Mouse (Mus musculus): ENCODE data around the gene Dgkh.
A peak's percentile ranks its signal among the peaks of the same experiment; 100 is the strongest.
"Not testable (repeated sequence)": the region's sequence is repeated elsewhere in the genome, so short reads cannot be mapped to it uniquely, and the experiment has no call there.

Dgkh gene

DNA sequence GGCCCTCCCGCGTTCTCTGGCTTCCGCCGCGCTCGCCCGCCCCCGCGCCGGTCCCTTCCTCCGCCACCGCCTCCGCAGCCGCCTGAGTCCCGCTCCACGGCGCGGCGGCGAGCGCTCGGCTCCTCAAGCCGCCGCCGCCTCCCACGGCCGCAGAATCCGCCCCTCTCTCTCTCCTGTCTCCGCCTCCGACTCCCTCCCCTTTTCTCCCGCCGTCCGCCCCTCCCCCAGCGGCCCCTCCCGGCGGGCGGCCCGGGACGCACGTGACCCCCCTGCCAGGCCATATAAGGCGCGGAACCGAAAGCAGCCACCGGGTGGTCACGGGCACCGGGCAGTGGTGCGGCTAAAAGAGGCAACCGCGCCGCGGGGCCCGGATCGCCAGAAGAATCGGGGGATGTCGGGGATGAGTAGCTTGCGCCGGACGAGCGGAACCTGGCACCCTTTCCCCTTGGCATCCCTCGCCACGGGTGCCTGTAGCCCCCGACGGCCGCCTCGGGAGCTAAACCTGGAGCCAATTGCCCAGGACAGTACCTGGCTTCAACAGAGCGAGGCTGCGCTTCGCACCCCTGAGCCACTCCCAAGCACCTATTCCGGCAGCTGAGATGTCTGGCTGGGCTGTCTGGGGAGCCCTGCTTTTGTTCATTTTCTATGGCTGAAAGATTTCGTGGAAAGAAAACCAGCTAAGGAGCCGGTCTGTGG lies at the start of gene Dgkh:
Gene Dgkh, minus strand, starts transcription at position 160 of the 696 bp plus-strand sequence.
- peak; percentile 94 to 96 for DNase-seq

DNA sequence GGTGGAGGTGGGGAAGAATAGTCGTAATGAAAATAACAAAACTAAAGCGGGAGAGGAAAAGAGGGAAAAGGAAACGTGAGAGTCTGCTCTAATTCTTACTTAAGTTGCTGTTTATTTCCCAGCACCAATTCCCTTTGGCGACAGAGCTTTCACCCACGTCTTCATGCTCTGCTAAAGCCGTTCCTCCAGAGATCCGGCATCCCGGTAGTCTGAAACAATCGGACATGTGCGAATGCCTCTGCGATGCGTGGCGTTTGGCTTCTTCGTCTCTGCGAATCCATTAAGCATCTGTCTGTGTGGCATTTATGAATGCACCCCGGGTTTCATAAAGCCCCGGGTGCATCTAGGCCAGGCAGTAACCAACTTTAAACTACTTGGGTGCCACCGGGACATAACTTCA lies 44.6 kb upstream of the Dgkh start:
- DNase-seq: no peak

DNA sequence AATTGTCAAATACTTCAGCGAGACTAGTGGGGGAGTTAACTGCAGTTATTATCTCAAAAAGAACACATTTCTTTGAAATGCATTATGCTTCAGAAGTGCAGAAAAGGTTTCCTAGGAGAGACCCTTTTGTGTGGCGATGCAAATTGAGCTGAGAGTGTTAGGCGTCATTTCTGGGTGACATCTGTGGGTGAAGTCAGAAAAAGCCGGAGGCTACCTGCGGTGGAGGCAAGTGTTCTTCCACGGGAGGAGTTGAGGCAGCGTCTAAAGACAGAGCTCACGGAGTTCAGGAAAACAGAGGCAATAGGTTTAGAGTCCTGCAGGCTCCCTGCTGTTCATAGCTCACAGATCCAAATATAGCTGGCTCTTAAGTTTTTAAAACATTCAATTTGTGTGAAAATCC lies 44.1 kb upstream of the Dgkh start:
- DNase-seq: no peak

DNA sequence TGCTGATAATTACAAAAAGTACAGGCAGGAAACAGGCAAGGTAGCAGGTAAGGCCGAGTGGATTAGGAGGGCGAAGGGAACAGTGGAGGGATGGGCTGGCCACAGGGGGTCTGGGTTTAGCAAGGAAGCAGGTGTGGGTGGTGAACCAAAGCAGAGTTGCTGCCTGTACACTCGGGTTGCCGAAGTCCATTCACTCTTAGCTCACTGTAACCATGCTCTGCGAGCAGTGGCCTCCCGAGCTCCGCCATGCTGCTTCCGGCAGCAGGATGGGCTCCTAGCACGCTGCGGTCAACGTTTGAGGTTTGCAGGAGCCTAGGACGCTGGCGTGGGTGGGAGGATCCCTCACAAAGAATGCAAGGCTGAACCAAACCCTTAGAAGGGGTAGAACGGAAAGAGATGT lies 43.1 kb upstream of the Dgkh start:
- DNase-seq: no peak

DNA sequence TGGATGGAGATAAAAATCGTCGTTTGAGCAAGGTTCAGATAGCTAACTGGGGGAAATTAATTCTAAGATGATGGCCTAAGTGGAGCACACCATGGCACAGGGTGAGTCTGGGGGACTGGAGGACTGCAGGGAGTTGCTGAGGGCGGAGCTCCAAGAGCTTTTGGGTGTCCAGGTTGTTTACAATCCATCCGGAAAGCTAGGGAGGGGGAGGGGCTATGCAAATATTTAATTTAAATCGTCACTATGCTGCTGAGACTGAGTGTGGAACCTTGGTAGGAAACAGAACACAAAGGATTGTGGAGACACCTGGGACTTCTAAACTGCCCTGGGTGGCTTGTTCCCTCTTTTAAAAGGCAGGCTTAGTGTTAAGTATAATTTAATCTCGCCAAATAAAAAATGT lies 42.6 kb upstream of the Dgkh start:
- DNase-seq: no peak

DNA sequence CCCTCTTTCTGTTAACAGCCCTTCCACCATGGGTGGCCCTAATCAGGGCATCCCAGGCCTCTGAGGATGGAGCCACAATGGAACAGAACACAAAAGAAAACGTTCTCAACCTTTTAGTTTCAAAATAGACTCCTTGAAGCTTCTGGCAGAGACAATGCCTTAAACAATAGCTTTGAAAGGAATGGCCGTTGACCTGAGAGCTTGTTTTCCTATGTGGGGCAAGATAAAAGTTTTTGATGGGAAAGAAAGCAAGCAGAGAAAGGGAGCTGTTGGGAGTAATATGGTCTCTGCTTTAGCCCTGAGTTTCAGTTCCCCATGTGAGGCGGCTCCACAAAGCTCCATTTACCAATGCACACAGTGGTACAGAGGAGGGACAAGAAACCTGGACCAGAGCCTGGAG lies 37.9 kb upstream of the Dgkh start:
- no peak for DNase-seq

DNA sequence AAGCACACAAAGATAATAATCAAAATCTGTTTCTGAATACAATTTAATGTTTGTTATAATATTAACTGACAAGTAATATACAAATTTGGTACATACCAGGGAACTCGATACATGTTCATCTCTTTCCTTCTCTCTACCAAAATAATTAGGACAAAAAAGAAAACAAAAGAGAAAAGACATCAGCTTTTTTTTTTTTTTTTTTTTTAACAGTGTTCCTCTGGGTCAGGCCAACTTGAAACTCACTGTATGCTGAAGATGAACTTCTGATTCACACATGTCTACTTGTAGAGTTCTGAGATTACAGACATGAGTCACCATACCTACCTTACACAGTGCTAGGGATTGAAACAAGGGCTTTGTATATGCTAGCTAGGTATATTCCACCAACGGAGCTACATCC lies 28.5 kb upstream of the Dgkh start:
- no peak for DNase-seq

DNA sequence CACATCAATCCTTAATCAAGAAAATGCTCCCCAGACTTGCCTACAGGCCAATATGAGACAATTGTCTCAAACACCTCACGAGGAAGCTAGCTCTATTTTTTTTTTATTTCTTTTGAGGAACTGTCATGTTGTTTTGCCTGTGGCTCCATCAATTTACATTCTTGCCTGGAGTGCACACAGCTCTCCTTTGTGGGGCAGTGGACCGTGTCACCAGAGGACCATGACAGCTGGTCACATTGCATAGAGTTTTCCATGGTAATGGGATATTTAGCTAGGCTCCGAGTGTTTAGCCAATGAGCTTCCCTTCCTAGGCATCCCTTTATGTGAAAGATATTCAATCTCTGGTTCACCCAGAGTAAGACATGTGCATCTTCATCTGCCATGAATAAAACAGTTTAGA lies 26.9 kb upstream of the Dgkh start:
- no peak for DNase-seq

DNA sequence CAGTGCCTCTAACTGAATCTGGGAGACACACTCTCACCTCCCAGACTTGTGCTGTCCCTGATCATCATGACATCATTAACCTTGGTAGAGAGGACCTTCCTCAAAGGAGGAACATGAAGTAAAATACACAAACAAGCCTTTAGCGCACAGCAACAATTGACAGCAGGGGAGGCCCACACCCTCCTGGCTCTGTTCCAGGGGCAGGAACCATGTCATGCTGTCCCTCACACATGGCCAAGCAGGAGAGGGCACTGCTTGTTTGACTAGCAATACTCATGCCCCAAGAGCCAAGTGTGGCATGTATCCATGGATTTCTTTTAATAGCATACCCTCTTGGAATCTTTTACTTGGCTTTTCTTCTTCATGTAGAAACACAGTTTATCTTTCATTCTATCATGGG lies 22.7 kb upstream of the Dgkh start:
- DNase-seq: peak; percentile 2 to 59

DNA sequence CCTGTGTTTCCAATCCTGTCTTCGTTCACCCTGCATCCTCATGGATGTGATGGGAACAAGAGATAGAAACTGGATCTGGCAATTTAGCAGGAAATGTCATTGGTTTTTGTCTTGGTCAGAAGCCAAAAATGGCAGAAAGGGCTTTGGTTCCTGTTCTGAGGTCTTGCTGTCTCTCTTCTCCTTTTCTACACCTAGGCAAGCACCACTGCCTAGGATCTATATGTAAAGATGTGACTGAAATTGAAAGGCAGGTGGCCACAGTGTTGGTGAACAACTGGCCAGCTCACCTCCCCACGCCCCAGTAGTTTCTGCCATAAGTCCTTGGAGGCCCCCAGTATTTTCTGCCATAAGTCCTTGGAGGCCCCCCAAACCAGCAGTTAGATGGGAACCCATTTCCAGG lies 16.1 kb upstream of the Dgkh start:
- no peak for DNase-seq

DNA sequence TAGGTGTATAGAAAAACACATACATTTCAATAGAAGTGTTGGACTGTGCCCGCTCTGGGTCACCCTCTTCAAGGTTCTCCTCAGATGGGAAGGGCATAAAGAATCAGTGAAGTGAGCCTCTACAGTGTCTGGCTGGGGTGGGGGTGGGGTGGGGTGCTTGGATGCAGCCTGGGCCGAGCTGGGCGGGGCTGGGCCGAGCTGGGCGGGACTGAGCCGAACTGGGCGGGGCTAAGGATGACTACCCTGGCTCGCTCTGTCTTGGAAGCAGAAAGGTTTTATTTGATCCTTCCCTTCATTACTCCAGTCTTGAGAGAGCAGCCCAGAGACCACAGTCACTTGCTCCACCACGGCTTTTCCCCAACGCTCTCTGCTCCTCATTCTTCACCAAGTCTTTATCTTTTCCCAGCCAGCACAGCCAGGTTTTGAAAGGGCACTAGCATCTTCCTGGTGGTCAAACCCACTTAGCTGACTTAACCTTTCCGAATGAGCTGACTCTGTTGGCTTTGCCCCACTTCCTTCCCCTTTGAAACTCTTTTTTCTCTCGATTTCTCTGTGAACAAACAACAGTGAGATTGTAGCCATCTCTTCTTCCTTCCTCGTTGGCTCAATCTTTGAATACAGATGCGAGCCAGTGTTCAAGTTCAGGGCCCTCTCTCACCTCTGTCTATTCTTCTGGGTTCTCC lies 15.5 kb upstream of the Dgkh start:
- no peak for DNase-seq

DNA sequence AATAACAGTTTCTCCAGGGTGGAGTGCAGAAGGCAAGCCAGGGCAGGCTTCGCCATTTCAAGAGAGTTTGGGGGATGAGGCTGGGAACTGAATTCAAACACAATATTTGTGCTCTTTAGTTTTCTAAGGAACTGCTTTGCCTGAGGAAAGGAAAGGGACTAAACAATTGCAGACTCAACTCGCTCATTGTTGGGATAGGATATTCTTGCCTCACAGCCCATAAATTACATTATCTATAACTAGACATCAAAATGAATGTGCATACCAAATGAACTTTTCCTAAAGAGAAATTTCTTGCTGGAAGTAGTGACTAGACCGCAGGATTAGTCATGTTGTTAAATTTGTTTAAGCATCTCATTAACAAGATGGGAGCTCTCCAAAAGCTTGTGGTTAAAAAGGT lies 14.9 kb upstream of the Dgkh start:
- DNase-seq: no peak

DNA sequence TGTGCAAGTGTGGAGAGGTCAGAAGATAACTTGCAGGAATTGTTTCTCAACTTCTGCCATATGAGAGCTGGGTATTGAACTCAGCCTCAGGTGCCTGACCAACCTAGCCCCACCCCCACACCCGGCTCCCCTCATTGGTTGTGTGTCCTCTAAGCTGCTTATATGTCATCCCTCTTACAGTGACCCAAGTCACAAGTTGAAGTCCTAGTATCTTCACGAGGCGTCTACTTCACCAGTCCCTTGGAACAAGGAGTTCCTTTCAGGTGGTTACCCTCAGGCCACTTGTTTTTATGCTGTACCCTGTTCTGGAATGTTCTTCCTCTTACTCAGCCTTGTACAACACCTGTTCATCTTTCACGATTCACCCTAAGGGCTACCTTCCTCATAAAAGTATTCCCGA lies 2.0 kb upstream of the Dgkh start:
- peak; percentile 4 to 17 for DNase-seq

DNA sequence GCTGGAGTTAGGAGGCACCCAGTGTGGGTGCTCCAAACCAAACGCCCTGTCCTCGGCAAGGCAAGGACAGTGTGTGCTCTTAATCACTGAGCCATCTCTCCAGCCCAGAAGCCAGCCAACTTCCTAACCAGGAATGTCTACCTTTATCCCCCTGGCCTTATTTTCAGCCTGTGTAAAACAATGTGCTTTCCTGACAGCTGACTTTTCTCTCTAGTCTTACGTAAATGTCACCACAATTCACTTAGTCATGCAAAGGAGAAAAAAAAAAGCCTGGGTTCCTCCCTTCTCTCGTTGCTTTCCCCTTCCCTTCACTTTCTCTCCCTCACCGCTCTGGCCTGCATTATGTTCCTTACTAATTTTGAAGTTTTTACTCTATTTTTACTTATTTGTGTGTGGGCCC lies 1.6 kb upstream of the Dgkh start:
- peak; percentile 41 to 46 for DNase-seq

DNA sequence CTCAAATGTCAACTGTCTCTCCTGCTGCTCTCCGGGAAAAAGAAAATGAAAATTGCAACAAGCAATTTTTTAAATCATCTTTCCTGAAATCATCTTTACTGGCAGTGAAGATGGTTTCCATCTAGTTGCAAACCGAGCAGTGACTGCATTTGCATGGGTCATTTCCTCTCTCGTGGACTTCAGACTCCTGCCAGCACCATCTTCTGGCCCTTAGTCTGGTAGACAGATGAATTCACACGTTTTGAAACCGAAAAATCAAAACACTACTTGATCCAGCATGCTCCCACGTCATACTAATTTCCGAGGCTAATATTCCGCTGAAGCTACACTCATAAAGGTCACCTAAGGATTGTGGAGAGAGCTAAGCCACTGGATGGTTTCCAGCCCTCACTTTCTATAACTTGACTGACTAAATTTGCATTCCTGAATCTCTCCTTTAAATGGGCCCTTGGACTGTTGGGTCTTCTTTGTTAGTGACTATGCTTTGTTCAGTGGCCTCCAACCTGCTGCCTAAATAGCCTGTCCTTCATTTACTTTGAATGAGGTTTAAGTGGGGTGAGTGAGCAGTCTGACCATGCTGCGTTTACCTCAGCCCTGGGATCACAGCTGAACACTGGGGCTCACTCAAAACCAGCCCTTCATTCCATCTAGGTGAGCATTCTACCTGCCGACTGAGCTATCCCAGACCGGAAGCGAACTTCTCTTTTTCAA lies 945 bp upstream of the Dgkh start:
- DNase-seq: peak; percentile 61 to 70

DNA sequence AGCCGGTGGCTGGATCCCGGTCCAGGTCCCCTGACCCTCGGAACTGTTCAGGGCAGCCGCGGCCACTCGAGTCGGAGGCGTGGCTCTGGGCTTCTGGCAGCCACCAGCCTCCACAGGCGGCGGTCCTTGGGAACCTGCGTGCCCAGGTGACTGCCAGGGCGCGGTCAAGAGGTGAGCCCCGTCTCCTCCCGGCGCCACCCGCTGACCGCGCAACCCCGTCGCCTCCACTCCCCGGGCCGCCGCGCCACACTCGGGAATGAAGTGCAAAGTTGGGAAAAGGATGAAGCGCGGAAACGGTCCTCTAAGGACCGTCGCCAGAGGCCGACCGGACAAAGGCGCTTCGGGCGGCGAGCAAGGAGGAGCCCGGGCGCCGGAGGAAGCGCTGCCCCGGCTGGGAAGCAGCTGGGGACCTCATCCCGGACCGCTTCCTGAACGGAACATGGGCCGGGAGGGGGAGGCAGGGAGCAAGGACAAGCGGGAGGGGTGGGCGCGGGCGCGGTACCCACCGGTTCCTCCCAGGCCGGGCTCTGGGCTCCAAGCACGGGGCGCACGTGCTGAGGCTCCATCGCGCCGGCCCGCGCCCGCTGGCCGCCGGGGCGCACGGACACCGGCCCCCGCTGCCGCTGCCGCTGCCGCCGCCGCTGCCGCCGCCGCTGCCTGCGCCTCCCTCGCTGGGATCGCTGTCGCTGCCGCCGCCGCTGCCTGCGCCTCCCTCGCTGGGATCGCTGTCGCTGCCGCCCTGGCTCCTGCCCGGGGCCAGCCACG lies 542 bp downstream of the Dgkh start:
- DNase-seq: peak; percentile 79 to 82

DNA sequence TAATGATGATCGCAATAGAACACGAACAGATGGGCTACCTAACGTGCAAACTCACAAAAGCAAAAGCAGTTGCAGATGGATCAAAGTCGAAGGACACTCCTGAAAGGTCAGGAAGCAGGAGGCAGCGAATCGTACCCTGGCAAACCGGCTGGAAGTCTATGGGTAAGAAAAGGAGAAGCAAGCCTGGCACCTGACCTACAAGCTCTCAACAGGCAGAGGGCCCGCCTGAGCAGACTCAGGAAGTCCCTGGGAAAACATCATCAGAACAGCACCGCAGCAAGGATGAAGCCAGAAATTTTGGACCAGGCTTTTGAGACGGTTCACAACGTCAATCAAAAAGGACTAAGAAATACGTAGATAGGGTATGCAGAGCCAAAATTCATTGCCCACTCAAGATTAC lies 1.3 kb downstream of the Dgkh start:
- DNase-seq: peak; percentile 61 to 65

DNA sequence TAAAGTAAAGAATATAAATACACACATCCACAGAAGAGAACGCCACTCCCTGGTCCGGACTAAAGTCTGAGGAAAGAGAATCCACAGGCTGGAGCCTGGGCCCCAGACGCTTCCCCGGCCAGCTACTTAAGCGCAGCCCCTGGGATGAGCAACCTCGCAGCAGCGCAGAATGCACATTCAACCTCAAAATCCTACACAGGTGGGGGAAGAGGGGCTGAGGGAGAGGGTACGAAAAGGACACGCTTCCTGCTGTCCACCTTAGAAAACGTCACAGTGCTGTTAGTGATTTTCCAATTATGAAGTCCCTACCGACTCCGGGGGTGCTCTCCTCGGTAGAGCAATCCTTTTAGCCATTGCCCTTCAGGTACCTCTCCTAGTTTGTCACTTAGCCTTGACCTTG lies 6.6 kb downstream of the Dgkh start:
- no peak for DNase-seq

DNA sequence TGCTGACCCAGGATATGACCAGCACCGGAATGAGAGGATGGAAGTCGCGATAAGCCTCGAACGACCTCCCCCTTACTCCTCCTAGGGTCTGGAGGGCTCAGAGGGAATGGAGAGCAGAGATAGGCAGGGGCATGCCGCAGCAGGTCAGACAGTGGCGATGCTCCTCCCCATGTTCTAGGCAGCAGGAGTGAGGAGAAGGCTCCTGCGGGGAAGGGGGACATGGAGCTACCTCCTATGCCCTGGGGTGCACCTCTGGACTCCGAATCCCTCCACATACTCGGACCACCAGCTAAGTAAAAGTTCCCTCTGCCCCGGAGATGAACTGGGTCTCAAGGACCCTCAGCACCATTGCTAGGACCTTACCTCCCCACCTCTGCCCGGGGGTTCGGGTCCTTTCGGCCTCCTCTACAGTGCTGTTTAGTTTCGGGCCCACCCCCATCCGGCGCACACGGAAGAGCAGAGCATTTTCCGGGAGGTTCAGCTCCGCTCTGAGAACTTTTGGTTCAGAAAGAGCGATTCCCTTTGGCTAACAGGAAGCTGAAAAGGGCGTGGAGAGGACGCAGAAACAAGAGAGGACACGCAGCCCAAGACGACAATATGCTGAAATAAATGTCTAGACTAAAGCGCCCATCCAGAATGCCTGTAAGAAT lies 7.1 kb downstream of the Dgkh start:
- peak; percentile 38 for DNase-seq

DNA sequence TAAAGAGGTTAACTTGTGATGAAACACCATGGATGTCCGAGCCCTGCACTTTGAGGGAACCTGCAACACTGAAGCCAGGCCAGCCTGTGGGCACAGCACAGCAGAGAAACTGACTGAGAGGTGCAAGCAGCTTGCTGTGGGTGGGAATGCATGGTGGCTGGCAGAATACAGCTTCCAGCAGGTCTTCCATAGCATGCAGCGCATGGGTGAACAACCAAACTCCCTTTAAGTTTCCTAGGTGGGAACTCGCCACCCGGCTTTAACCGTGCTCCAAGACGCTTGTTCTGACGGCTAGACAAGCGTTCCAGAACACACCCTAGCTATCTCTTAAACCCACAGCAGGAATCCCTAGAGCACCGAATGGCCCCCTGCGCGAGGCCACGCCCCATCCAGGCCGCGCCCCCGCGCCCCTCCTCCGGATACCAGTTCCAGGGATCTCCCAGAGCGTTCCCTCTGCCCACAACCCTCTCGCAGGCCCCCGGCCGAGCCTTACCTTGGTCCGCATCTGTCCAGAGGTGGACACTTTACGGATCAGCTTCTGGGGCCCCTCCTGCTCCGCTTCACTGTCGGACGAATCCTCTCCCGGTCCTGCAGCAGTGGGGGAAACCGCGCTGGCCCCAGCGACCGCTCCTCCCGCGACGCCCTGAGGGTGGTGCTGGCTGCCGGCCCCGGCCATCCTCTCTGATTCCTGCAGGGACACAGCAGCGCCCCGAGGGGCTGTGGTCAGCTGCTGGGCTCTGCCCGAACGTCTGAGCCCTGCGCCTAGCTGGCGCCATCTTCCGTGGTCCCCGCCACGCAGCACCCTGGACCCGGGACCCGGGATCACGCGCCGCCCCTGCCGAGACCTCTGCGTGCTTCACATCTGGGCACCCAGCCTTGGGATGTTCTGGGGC lies 7.9 kb downstream of the Dgkh start:
- peak; percentile 50 to 75 for DNase-seq

DNA sequence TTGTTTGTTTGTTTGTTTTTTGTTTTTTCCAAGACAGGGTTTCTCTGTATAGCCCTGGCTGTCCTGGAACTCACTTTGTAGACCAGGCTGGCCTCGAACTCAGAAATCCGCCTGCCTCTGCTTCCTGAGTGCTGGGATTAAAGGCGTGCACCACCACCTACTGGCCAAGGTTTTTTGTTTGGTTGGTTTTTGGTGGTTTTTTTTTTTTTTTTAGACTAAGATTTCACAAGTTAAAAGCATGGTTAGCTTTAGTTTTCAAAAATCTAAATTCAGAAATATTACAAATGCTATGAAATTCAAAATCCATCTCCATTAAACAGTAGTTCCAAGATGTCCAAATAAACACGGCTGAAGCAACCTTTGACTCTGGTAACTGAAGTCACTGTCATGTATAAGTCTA lies 8.9 kb downstream of the Dgkh start:
- DNase-seq: not testable (repeated sequence)

DNA sequence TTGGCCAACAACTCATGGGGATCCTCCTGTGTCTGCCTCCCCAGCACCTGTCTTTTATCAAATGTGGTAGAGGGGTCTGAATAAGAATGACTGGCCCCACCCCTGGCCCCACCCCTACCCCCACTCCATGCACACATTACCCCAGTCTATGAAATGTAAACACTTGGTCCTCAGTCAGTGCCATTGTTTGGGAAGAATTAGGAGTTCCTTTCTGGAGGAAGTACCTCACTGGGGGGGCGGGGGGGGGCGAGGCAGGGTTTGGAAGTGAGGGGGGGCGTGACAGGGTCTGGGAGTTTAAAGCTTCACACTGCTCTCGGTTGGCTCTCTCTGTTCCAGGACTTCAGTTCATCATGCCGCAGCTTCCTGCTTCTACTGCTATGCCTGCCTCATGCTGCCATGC lies 10.5 kb downstream of the Dgkh start:
- DNase-seq: no peak

Data from kidney, postnatal 36 days (tissue).